Mouse (Mus musculus) bone marrow, adult 2 months (tissue): ENCODE results near the gene Arid1b.

Experiments used
- CTCF ChIP-seq: fragments of 200-500 bp; IDR thresholded peaks from 2 replicates; pipeline ENCODE4 v1.5.1; 2011; ENCODE audit warnings: low read length, control low read depth; ENCODE audit not compliant: control insufficient read depth, insufficient read depth
- POLR2A ChIP-seq: fragments of 200-500 bp; IDR thresholded peaks from 2 replicates; pipeline ENCODE4 v1.6.1; 2011; ENCODE audit warnings: low read depth, mild to moderate bottlenecking, control low read depth, low read length, borderline replicate concordance; ENCODE audit not compliant: control insufficient read depth

- TF ChIP-seq CTCF (no peak), POLR2A (no peak)
These were observed 174.5 kb downstream of the Arid1b start for GRCm38 (mm10) chr17:5168640-5169039.
